Mouse (Mus musculus) myocyte (in vitro differentiated cells): ENCODE results near the gene Hspd1. TPM values are rescaled to one million over a fixed set of nuclear protein-coding genes. Genes with fewer than 3 reads are reported as not detected.

Experiments
- H3K27me3 ChIP-seq: one replicate; pipeline ENCODE4 v1.6.1; 2011; ENCODE audit not compliant: control insufficient read depth, insufficient read depth, insufficient read length
- H3K36me3 ChIP-seq: one replicate; pipeline ENCODE4 v1.6.1; 2011; ENCODE audit not compliant: control insufficient read depth, insufficient read depth
- H3K4me2 ChIP-seq: one replicate; pipeline ENCODE4 v1.6.1; 2011; ENCODE audit warnings: low read depth, control low read depth
- H3K4me3 ChIP-seq: one replicate; pipeline ENCODE4 v1.5.1; 2011; ENCODE audit warnings: mild to moderate bottlenecking, control low read depth, moderate library complexity
- H3K79me2 ChIP-seq: one replicate; pipeline ENCODE4 v1.6.1; 2011; ENCODE audit not compliant: control insufficient read depth, insufficient read depth
- H3ac ChIP-seq: one replicate; pipeline ENCODE4 v1.6.1; 2011; ENCODE audit not compliant: control insufficient read depth, insufficient read length
- CEBPB ChIP-seq: IDR thresholded peaks from 2 replicates; pipeline ENCODE4 v1.6.1; 2011; ENCODE audit warnings: mild to moderate bottlenecking, moderate library complexity; ENCODE audit not compliant: poor library complexity, insufficient read depth, severe bottlenecking
- E2F4 ChIP-seq: IDR thresholded peaks from one replicate; pipeline ENCODE4 v1.6.1; 2011; ENCODE audit warnings: mild to moderate bottlenecking, control low read depth, moderate library complexity; ENCODE audit not compliant: insufficient read depth
- MAX ChIP-seq: IDR thresholded peaks from one replicate; pipeline ENCODE4 v1.6.1; 2011; ENCODE audit warnings: low read depth, mild to moderate bottlenecking, control low read depth
- MYOD1 ChIP-seq, 3 experiments: IDR thresholded peaks; one replicate each; pipeline ENCODE4 v1.6.1; 2011; ENCODE audit warnings: control low read depth in 2 of 3, low read depth in 2 of 3, mild to moderate bottlenecking in 2 of 3, moderate library complexity in 1 of 3; ENCODE audit not compliant: insufficient read length in 2 of 3, control insufficient read depth in 1 of 3
- MYOG ChIP-seq, 3 experiments: IDR thresholded peaks; one replicate each; pipeline ENCODE4 v1.6.1; 2011; ENCODE audit warnings: control low read depth in 2 of 3, low read depth in 2 of 3, mild to moderate bottlenecking in 2 of 3; ENCODE audit not compliant: insufficient read length in 2 of 3, control insufficient read depth in 1 of 3, insufficient read depth in 1 of 3
- POLR2A ChIP-seq: IDR thresholded peaks from one replicate; pipeline ENCODE4 v1.6.1; 2011; ENCODE audit warnings: low read depth, mild to moderate bottlenecking, control low read depth, moderate library complexity; ENCODE audit not compliant: insufficient read length
- POLR2AphosphoS2 ChIP-seq: IDR thresholded peaks from one replicate; pipeline ENCODE4 v1.6.1; 2011; ENCODE audit warnings: low read depth, control low read depth; ENCODE audit not compliant: insufficient read length
- REST ChIP-seq: IDR thresholded peaks from one replicate; pipeline ENCODE4 v1.6.1; 2011; ENCODE audit warnings: mild to moderate bottlenecking, control low read depth, moderate library complexity; ENCODE audit not compliant: insufficient read depth, insufficient read length
- SRF ChIP-seq: IDR thresholded peaks from one replicate; pipeline ENCODE4 v1.6.1; 2011; ENCODE audit warnings: low read depth; ENCODE audit not compliant: control insufficient read depth, insufficient read length
- TCF12 ChIP-seq: IDR thresholded peaks from one replicate; pipeline ENCODE4 v1.6.1; 2011; ENCODE audit warnings: mild to moderate bottlenecking, control low read depth; ENCODE audit not compliant: poor library complexity, insufficient read depth, severe bottlenecking
- TCF3 ChIP-seq: IDR thresholded peaks from one replicate; pipeline ENCODE4 v1.6.1; 2011; ENCODE audit warnings: low read depth, control low read depth; ENCODE audit not compliant: insufficient read length
- USF1 ChIP-seq: IDR thresholded peaks from one replicate; pipeline ENCODE4 v1.6.1; 2011; ENCODE audit warnings: low read depth, mild to moderate bottlenecking, control low read depth, moderate library complexity
- polyA plus RNA-seq: library from polyadenylated mRNA; unstranded; fragments of >200 nt; fragmentation: generic; extraction: Trizol; gene quantifications from one replicate; pipeline ENCODE4 v1.2.1, GENCODE M21; 2012; ENCODE audit warnings: missing spikeins

Gene Hspd1
- polyA plus RNA-seq, 1 experiment = 132 TPM

GRCm38 (mm10) chr1:55088611-55089497, 811 bp upstream of the Hspd1 start:
- peaks cover 34% of the 10 kb centered on the region for H3K36me3 ChIP-seq
- peak overlapping the region; percentile 90 for H3K4me3 ChIP-seq
- TF ChIP-seq POLR2A (no peak), TCF3 (no peak), TCF12 (no peak), REST (no peak), POLR2AphosphoS2 (no peak)
- H3K79me2 ChIP-seq = peaks cover 55% of the 10 kb centered on the region
- no peaks in the 10 kb centered on the region for H3K27me3 ChIP-seq
- H3K4me2 ChIP-seq = peak overlapping the region; percentile 95
- H3ac ChIP-seq = peak overlapping the region; percentile 84

- peaks cover 46% of the 10 kb centered on the region for H3K36me3 ChIP-seq
- no peak for TF ChIP-seq MAX
- TF ChIP-seq MYOD1 (IDR thresholded peaks at IDR 0.05; ENCODE audit: control insufficient read depth in 1 of 3, insufficient read length in 2 of 3, low read depth in 2 of 3) = no peak
- no peak for TF ChIP-seq USF1
- peak; percentile 42 for TF ChIP-seq REST
- TF ChIP-seq CEBPB = no peak
- TF ChIP-seq SRF = no peak
- peak; percentile 96 for TF ChIP-seq POLR2AphosphoS2
- TF ChIP-seq TCF3 = no peak
- TF ChIP-seq TCF12 = no peak
- peak; percentile 92 for TF ChIP-seq POLR2A
- no peak for TF ChIP-seq E2F4
- no peak for TF ChIP-seq MYOG (IDR thresholded peaks at IDR 0.05; ENCODE audit: control insufficient read depth in 1 of 3, insufficient read depth in 1 of 3, insufficient read length in 2 of 3, low read depth in 2 of 3)
- H3K79me2 ChIP-seq = peaks cover 69% of the 10 kb centered on the region
- H3K4me3 ChIP-seq = peak overlapping the region; percentile 90
- peak overlapping the region; percentile 76 for H3K4me2 ChIP-seq
- H3ac ChIP-seq = peak overlapping the region; percentile 84
- no peaks in the 10 kb centered on the region for H3K27me3 ChIP-seq
Observed at GRCm38 (mm10) chr1:55087401-55087904, 590 bp downstream of the Hspd1 start.

GRCm38 (mm10) chr1:55086868-55087400, 1.1 kb downstream of the Hspd1 start:
- Histone ChIP-seq H3K4me3 (peak overlapping the region; percentile 90), H3K79me2 (peaks cover 74% of the 10 kb centered on the region), H3K27me3 (no peaks in the 10 kb centered on the region), H3K4me2 (peak overlapping the region; percentile 76), H3ac (peak overlapping the region; percentile 84), H3K36me3 (peaks cover 46% of the 10 kb centered on the region)
- TF ChIP-seq USF1 = no peak
- TF ChIP-seq MAX = no peak
- TF ChIP-seq MYOD1 (IDR thresholded peaks at IDR 0.05; ENCODE audit: control insufficient read depth in 1 of 3, insufficient read length in 2 of 3, low read depth in 2 of 3) = no peak
- no peak for TF ChIP-seq SRF
- TF ChIP-seq POLR2AphosphoS2 = no peak
- no peak for TF ChIP-seq TCF12
- TF ChIP-seq E2F4 = no peak
- no peak for TF ChIP-seq POLR2A
- no peak for TF ChIP-seq MYOG (IDR thresholded peaks at IDR 0.05; ENCODE audit: control insufficient read depth in 1 of 3, insufficient read depth in 1 of 3, insufficient read length in 2 of 3, low read depth in 2 of 3)
- no peak for TF ChIP-seq TCF3

GRCm38 (mm10) chr1:55085781-55086366, 2.2 kb downstream of the Hspd1 start:
- no peak for TF ChIP-seq POLR2AphosphoS2
- TF ChIP-seq CEBPB = no peak
- no peak for TF ChIP-seq MAX
- TF ChIP-seq MYOG (IDR thresholded peaks at IDR 0.05; ENCODE audit: control insufficient read depth in 1 of 3, insufficient read depth in 1 of 3, insufficient read length in 2 of 3, low read depth in 2 of 3) = no peak
- no peak for TF ChIP-seq USF1
- no peak for TF ChIP-seq POLR2A
- no peak for TF ChIP-seq TCF12
- no peak for TF ChIP-seq MYOD1 (IDR thresholded peaks at IDR 0.05; ENCODE audit: control insufficient read depth in 1 of 3, insufficient read length in 2 of 3, low read depth in 2 of 3)
- no peak for TF ChIP-seq E2F4
- no peak for TF ChIP-seq SRF
- no peak for TF ChIP-seq REST
- TF ChIP-seq TCF3 = no peak
- H3ac ChIP-seq = no peak overlapping the region
- H3K79me2 ChIP-seq = peaks cover 82% of the 10 kb centered on the region
- H3K4me2 ChIP-seq = peak overlapping the region; percentile 76
- H3K27me3 ChIP-seq = no peaks in the 10 kb centered on the region
- H3K36me3 ChIP-seq = peaks cover 48% of the 10 kb centered on the region
- peak overlapping the region; percentile 90 for H3K4me3 ChIP-seq
